Mouse (Mus musculus) limb, embryonic 14.5 days (tissue): ENCODE results near the gene Sv2b. TPM values are rescaled to one million over a fixed set of nuclear protein-coding genes. Genes with fewer than 3 reads are reported as not detected.

ENCODE experiments used
- ATAC-seq: fragments of 200-750 bp; cut with Nextera tagmentation; 2 replicates; pipeline ENCODE4 v1.8.0; 2017; ENCODE audit warnings: low read depth, moderate number of reproducible peaks, moderate TSS enrichment; ENCODE audit not compliant: low FRiP score
- DNase-seq: peaks from one replicate; pipeline ENCODE4 v3.0.0-alpha.2; 2015; ENCODE audit warnings: low spot score
- H3K27ac ChIP-seq: fragments of 300-500 bp; sonication (generic); replicated peaks from 2 replicates; pipeline ENCODE4 v1.5.1; 2014; ENCODE audit warnings: low read depth, mild to moderate bottlenecking, low read length, moderate library complexity, mixed read lengths
- H3K27me3 ChIP-seq: fragments of 300-500 bp; sonication (generic); 2 replicates; pipeline ENCODE4 v1.6.1; 2014; ENCODE audit warnings: low read length, mixed read lengths; ENCODE audit not compliant: control insufficient read depth, insufficient read depth
- H3K36me3 ChIP-seq: fragments of 300-500 bp; sonication (generic); 2 replicates; pipeline ENCODE4 v1.6.1; 2014; ENCODE audit warnings: mild to moderate bottlenecking, low read length, moderate library complexity, mixed read lengths; ENCODE audit not compliant: control insufficient read depth, insufficient read depth
- H3K4me1 ChIP-seq: fragments of 300-500 bp; sonication (generic); 2 replicates; pipeline ENCODE4 v1.6.1; 2014; ENCODE audit warnings: antibody characterized with exemption, low read length, mixed read lengths; ENCODE audit not compliant: control insufficient read depth, insufficient read depth
- H3K4me2 ChIP-seq: fragments of 300-500 bp; sonication (generic); replicated peaks from 2 replicates; pipeline ENCODE4 v1.6.1; 2014; ENCODE audit warnings: low read depth, mild to moderate bottlenecking, low read length, moderate library complexity; ENCODE audit not compliant: severe bottlenecking
- H3K4me3 ChIP-seq: fragments of 300-500 bp; sonication (generic); replicated peaks from 2 replicates; pipeline ENCODE4 v1.5.1; 2014; ENCODE audit warnings: low read length
- H3K9ac ChIP-seq: fragments of 300-500 bp; sonication (generic); 2 replicates; pipeline ENCODE4 v1.6.1; 2014; ENCODE audit warnings: mild to moderate bottlenecking, low read depth, low read length, moderate library complexity; ENCODE audit not compliant: severe bottlenecking
- H3K9me3 ChIP-seq: fragments of 300-500 bp; sonication (generic); 2 replicates; pipeline ENCODE4 v1.6.1; 2016; ENCODE audit warnings: low read length; ENCODE audit not compliant: control insufficient read depth
- POLR2A ChIP-seq: fragments of 200-500 bp; IDR thresholded peaks from 2 replicates; pipeline ENCODE4 v1.8.0; 2012; ENCODE audit warnings: inconsistent platforms, mild to moderate bottlenecking, moderate library complexity, borderline replicate concordance; ENCODE audit not compliant: insufficient read depth, insufficient read length; ENCODE audit errors: extremely low read depth
- WGBS: fragments of 180-500 bp; shearing (Covaris S2); extraction: QIAGEN DNeasy Blood & Tissue Kit; methylation state at CpG from one replicate; pipeline ENCODE4 v1.1.7; 2014; 5-methylcytosine and 5-hydroxymethylcytosine counted together
- polyA plus RNA-seq, 2 experiments: library from polyadenylated mRNA; depleted of rRNA in 1 of 2; stranded (reverse) in 1 of 2; unstranded in 1 of 2; fragments of >200 nt; fragmentation: Nextera tagmentation in 1 of 2; extraction: Ambion mirVana in 1 of 2; gene quantifications; 2 replicates each; pipeline versions ENCODE4 v1.2.1 to v1.2.3; 2012 to 2014

The Sv2b gene
- polyA plus RNA-seq, 2 experiments: 1.2 to 2.1 TPM

DNA sequence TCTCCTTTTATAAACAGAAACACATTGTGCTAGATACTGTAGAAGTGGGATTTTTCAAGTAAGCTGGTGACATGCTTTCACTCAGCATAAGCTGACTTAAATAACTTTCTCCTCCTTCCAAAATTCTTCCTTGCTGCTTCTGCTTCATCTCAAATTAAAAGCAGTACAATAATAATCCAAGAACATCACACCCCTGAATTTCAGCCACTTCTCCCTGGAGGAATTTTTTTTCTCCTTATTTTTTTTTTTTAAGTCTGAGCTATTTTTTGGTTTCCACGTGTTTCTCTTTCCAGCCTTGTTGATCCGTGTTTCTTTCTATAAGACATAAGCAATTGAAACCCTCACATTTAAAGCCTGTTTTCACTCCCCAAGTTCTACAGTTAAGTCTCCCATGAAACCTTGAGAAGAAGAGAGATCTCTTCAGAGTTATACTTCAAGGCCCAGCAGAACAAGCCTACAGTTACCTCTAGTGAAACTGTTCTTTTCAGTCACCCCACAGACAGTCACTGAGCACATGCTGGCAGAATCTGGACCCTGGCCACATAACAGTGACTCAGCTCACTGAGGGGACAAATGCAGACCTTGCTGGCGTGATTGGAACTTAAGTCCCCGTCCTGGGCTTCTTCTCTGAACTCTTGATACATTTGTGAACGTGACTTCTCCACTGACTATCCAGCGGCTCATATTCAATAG is 6.4 kb downstream of the Sv2b start:
- ATAC-seq: no peak
- H3K36me3 ChIP-seq: no peaks in the 10 kb centered on the region
- H3K4me2 ChIP-seq: no peak overlapping the region
- no peak for DNase-seq
- no peak overlapping the region for H3K4me3 ChIP-seq
- H3K27ac ChIP-seq: no peak overlapping the region
- WGBS: 77% methylated on average over 6 of the region's 6 CpGs
- H3K27me3 ChIP-seq: peaks cover 9% of the 10 kb centered on the region; the same call in 1 of the 2 replicates
- no peaks in the 10 kb centered on the region for H3K9me3 ChIP-seq
- no peak overlapping the region for H3K9ac ChIP-seq
- H3K4me1 ChIP-seq: peaks cover under 1% of the 10 kb centered on the region; the same call in 1 of the 2 replicates
- TF ChIP-seq POLR2A: no peak

DNA sequence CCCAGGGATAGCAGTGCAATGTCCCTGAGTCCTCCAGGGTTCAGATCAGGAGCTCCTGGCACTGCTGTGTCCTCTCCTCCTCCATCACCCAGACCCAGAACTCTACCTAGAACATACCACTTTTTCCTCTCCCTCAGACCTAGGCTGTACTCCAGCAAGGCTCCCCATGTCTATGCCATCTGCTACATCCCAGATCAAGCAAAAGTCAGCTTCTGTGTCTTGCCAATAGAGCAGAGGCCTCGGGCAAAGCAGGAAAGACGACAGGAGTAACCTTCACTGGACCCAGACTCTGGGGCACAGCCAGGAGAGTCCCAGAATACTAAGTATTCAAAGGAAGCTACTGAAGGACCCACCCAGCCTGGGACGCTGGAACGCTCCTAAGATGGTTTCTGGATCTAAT is 9.8 kb downstream of the Sv2b start:
- H3K4me2 ChIP-seq: no peak overlapping the region
- H3K27me3 ChIP-seq: no peaks in the 10 kb centered on the region
- no peak overlapping the region for H3K4me3 ChIP-seq
- no peak overlapping the region for H3K9ac ChIP-seq
- no peak overlapping the region for H3K27ac ChIP-seq
- no peak for ATAC-seq
- no peak for DNase-seq
- no peaks in the 10 kb centered on the region for H3K4me1 ChIP-seq
- TF ChIP-seq POLR2A: no peak
- H3K9me3 ChIP-seq: no peaks in the 10 kb centered on the region
- 78% methylated on average over 4 of the region's 4 CpGs for WGBS
- H3K36me3 ChIP-seq: no peaks in the 10 kb centered on the region

DNA sequence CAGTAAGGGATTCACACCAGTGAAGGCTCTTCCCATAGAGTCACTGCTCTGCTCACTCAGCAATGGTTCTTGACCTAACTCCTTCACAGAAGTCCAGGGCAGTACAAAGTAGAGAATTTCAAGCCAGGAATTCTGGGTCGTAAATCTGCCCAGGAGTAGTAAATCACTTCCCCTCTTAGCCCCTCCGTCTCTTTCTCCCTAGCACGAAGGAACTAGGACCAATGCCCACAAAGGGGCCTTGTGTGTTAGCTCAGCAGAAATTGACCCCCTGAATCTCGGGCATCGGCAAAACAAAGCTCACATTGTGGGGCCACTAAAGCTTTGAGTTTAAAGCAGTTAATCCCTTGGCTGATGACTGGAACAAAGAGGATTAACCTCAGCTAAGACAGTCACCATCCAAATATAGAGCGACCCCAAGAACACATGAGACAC is 12.4 kb downstream of the Sv2b start:
- Histone ChIP-seq H3K27me3 (no peaks in the 10 kb centered on the region), H3K27ac (no peak overlapping the region), H3K4me3 (no peak overlapping the region), H3K9ac (no peak overlapping the region), H3K4me2 (no peak overlapping the region), H3K9me3 (no peaks in the 10 kb centered on the region), H3K36me3 (no peaks in the 10 kb centered on the region), H3K4me1 (no peaks in the 10 kb centered on the region)
- WGBS: 17% methylated on average over 6 of the region's 6 CpGs
- no peak for TF ChIP-seq POLR2A
- DNase-seq: peak; percentile 16
- ATAC-seq: no peak

DNA sequence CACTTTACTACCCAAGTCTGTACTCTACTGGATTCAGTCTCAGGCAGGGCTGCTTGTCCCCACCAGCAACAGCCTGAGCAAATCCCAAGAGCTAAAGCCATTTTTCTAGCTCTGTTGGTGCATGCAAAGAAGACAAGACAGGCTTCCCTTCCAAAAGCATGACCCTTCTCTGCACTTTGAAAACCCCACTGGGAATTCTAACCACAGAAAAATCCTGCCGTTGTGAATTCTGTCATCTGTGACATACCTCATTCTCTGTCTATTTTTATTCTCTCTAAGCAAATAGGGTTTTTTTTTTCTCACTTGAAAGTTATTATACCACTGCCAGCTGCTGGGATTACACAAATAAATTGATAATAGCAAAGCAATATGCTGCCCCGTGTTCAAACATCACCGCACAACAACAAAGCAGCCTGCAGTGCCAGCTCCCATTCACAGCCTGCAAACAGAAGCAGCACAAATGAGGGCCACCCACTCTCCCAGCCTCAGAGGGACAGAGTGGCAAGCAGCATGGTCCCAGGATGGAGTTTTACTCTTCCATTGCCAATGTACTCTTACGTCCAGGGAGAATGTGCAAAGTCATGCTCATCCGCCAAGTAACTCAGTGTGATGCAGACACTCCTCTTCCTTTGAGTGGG is 13.7 kb downstream of the Sv2b start:
- WGBS: 72% methylated on average over 5 of the region's 5 CpGs
- H3K27ac ChIP-seq: no peak overlapping the region
- no peak overlapping the region for H3K9ac ChIP-seq
- no peaks in the 10 kb centered on the region for H3K9me3 ChIP-seq
- H3K27me3 ChIP-seq: no peaks in the 10 kb centered on the region
- H3K4me2 ChIP-seq: no peak overlapping the region
- no peaks in the 10 kb centered on the region for H3K36me3 ChIP-seq
- no peak for TF ChIP-seq POLR2A
- no peaks in the 10 kb centered on the region for H3K4me1 ChIP-seq
- ATAC-seq (no peak), DNase-seq (no peak)
- H3K4me3 ChIP-seq: no peak overlapping the region

DNA sequence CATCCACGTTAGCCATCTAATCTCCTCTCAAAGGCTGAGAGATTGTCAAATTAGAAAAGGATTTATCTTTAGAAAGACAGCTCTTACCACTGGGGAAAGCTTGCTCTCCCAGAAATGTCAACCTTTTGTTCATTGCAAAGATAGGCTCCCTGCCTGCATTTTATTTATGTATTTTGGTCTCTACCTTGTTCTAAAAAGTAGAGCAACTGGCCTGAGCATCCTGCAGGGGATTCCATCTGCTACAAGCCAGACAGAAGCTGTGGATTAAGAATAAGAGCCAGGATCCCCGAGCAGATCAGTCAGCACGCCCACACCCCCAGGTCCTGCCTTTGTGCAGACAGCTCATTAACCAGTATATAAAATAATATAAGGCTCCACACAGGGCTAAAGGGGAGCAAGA is 16.8 kb downstream of the Sv2b start:
- no peak for ATAC-seq
- DNase-seq: no peak
- Histone ChIP-seq H3K4me2 (no peak overlapping the region), H3K4me3 (no peak overlapping the region), H3K27ac (no peak overlapping the region), H3K9me3 (no peaks in the 10 kb centered on the region), H3K36me3 (no peaks in the 10 kb centered on the region), H3K4me1 (no peaks in the 10 kb centered on the region), H3K9ac (no peak overlapping the region), H3K27me3 (no peaks in the 10 kb centered on the region)
- TF ChIP-seq POLR2A: no peak
- 28% methylated on average over 3 of the region's 3 CpGs for WGBS
